Mouse (Mus musculus) cortical plate, adult 2 months (tissue): ENCODE measurements around the gene Supt4a.

Experiments used
- CTCF ChIP-seq: fragments of 200-500 bp; IDR thresholded peaks from 2 replicates; pipeline ENCODE4 v1.5.1; 2011; ENCODE audit warnings: mild to moderate bottlenecking, control low read depth, low read length; ENCODE audit not compliant: insufficient read depth; ENCODE audit errors: extremely low read depth
- POLR2A ChIP-seq: fragments of 200-500 bp; IDR thresholded peaks from 2 replicates; pipeline ENCODE4 v1.6.1; 2011; ENCODE audit warnings: mild to moderate bottlenecking, low read length, control low read depth; ENCODE audit not compliant: insufficient read depth; ENCODE audit errors: extremely low read depth

DNA sequence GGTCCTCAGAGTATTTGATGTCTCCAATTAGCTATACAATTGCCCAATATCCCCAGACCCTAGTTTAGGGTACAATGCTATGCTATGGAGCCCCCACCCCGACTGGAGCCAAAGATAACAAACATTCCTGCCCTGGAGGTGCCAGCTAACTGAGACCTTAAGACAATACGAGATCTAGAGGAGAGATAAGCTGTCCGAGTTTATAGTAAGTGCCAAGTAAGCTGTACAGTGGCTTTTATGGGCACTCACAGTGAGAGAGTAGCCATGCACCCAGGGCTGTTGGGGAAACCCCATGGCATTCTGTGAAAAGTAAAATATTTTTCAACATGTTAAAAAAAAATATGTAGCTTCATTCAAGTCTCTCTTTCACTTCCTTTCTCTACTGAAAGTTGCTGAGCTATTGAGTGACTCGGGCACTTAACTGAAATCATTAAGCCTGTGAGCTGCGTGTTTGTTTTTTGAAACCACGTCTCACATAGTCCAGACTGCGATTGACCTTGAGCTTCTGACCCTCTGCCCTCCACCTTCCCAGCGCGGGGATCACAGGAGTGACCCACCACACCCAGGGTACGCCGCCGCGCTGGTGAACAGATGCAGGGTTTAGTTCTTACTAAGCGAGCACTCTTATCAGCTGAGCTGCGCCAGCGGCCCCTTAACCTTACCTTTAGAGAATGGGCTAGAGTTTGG, 47.2 kb upstream of the Supt4a start:
- TF ChIP-seq CTCF (no peak), POLR2A (no peak)
